Mouse (Mus musculus): ENCODE results near the gene BC055324.
"Not testable (repeated sequence)": the region's sequence is repeated elsewhere in the genome, so short reads cannot be mapped to it uniquely, and the experiment has no call there.

The BC055324 gene

GRCm38 (mm10) chr1:163994721-163995608 lies at the start of gene BC055324, which contains the start of gene Mettl18:
Gene BC055324, minus strand, starts transcription at chr1:163994796.
Gene Mettl18, plus strand, starts transcription at chr1:163994889.
- DNase-seq: peak; percentile 92

GRCm38 (mm10) chr1:164043549-164043948 lies 49.0 kb upstream of the BC055324 start:
- DNase-seq: no peak

GRCm38 (mm10) chr1:164040385-164041135 lies 46.0 kb upstream of the BC055324 start:
- DNase-seq: no peak

- DNase-seq: peak; percentile 51
These were observed 32.8 kb upstream of the BC055324 start for GRCm38 (mm10) chr1:164027416-164027815.

- no peak for DNase-seq
These were observed 31.1 kb upstream of the BC055324 start for GRCm38 (mm10) chr1:164025685-164026084.

- DNase-seq: not testable (repeated sequence)
These were observed 27.5 kb upstream of the BC055324 start for GRCm38 (mm10) chr1:164022106-164022505.

GRCm38 (mm10) chr1:164020746-164021145 lies 26.1 kb upstream of the BC055324 start:
- not testable (repeated sequence) for DNase-seq

- DNase-seq: no peak
These were observed 25.2 kb upstream of the BC055324 start for GRCm38 (mm10) chr1:164019789-164020188.

GRCm38 (mm10) chr1:164018221-164018896 lies 23.8 kb upstream of the BC055324 start:
- no peak for DNase-seq

- no peak for DNase-seq
These were observed 20.0 kb upstream of the BC055324 start for GRCm38 (mm10) chr1:164014616-164015015.

GRCm38 (mm10) chr1:164009235-164009634 lies 14.6 kb upstream of the BC055324 start:
- peak; percentile 60 for DNase-seq

- no peak for DNase-seq
These were observed 9.7 kb upstream of the BC055324 start for GRCm38 (mm10) chr1:164004311-164004710.

GRCm38 (mm10) chr1:164001831-164002452 lies 7.3 kb upstream of the BC055324 start:
- DNase-seq: no peak

GRCm38 (mm10) chr1:163995609-163995913 lies 965 bp upstream of the BC055324 start:
- no peak for DNase-seq

- DNase-seq: no peak
These were observed 349 bp downstream of the BC055324 start for GRCm38 (mm10) chr1:163994173-163994720.

GRCm38 (mm10) chr1:163992371-163992770 lies 2.2 kb downstream of the BC055324 start:
- DNase-seq: no peak

- DNase-seq: no peak
These were observed 18.1 kb downstream of the BC055324 start for GRCm38 (mm10) chr1:163976515-163976914.

- no peak for DNase-seq
These were observed 19.5 kb downstream of the BC055324 start for GRCm38 (mm10) chr1:163975088-163975487.

GRCm38 (mm10) chr1:163974471-163974870 lies 20.1 kb downstream of the BC055324 start:
- no peak for DNase-seq

- no peak for DNase-seq
These were observed 30.4 kb downstream of the BC055324 start for GRCm38 (mm10) chr1:163964008-163964689.

- DNase-seq: no peak
These were observed 36.6 kb downstream of the BC055324 start for GRCm38 (mm10) chr1:163958036-163958435.

GRCm38 (mm10) chr1:163953396-163953795 lies 41.2 kb downstream of the BC055324 start:
- no peak for DNase-seq

Measured in thymus, postnatal 14 days (tissue).